Mouse (Mus musculus) left cerebral cortex, adult 6 months (tissue): ENCODE measurements around the gene Tex26. TPM values are rescaled to one million over a fixed set of nuclear protein-coding genes. Genes with fewer than 3 reads are reported as not detected.

Source experiments
- long read RNA-seq, 2 experiments: library from polyadenylated mRNA; unstranded; transcript quantifications; one replicate each; pipeline ENCODE4 v2.0.0; 2019 to 2020
- polyA plus RNA-seq: library from polyadenylated mRNA; unstranded; fragments of <200 nt; fragmentation: Nextera tagmentation; gene quantifications from 2 replicates; pipeline ENCODE4 v1.2.3, GENCODE M21; 2021

Tex26 gene
- polyA plus RNA-seq: 0.16 TPM in 1 of 2 replicates, not detected in the other
- long read RNA-seq, experiment 1, partial matches to known transcripts: 0 of 1 reads
- long read RNA-seq, experiment 1, other reads (novel, unspliced or antisense): 1 of 1 reads
- long read RNA-seq, experiment 2: 0 reads

DNA sequence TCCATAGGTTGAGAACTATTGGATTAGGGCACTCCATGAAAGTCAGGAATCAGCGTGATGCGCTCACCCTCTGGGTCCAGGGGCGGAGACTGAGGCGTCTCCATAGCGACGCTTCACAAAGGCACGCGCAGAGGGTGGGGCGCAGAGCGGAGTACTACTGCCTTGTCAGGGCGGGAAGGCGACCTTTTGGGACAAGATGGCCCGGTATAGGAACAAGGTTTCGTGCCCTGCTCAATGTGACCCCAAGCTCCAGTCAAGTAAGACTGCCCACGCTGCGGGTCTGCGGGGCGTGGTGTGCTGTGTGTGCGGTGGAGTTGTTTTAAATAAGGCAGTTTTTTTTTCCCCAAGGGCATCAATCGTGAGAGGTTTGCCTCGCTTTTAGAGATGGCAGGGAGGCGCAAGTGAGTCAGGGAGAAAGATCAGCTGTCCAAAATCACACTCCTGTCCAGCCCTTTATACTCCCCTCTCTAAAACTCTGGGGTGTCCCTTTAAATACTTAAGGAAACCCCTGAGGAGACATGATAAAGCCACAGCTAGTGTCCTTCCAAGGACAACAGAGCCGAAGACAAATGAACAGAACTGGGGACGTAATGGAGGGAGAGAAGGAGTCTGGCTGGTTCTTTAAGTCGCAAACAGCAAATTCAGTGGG lies at the start of gene Tex26:
TSS of gene Tex26 (plus strand) at position 130 of the 649 bp plus-strand sequence.

DNA sequence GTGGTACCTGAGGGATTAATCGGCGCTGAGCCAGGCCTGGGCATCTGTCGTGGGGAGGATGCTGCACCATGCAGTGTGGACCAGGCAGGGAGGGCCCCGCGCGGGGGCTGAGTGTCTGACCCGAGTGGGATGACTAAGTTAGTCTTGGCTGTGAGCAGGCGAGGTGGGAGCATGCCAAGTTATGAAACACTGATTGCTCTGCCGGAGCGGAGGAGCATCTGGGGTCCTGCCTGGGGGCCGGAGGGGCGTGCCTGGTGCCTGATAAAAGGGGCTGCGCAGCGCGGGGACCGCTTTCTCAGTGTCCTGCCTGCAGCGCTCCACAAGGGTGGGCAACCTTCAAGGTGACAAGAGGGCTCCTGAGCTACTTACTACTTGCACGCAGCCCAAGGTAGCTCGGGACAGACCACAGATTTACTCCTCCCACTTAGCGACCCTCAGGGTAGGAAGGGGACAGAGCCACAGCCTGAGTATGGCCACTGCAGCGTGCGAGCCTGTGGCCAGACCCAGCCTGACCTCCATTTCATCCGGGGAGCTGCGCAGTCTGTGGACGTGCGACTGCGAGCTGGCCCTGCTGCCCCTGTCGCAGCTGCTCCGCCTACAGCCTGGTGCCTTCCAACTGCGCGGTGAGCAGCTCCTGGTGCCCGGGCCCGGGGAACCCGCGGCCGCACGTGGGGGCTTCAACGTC lies 27.8 kb upstream of the Tex26 start, which contains the start of gene Medag:
TSS of gene Medag (plus strand) at position 241 of the 685 bp plus-strand sequence.

Other genes starting within 250 kb of the Tex26 start
- gene Alox5ap, start 174.9 kb upstream of the Tex26 start, polyA plus RNA-seq: 25.1 and 26.6 TPM in 2 replicates
- gene Medag, start 27.9 kb upstream of the Tex26 start, polyA plus RNA-seq: 16.2 and 18.0 TPM in 2 replicates
- gene Wdr95, start 89.0 kb downstream of the Tex26 start, polyA plus RNA-seq: 0.44 and 0.50 TPM in 2 replicates
- gene Hsph1, start 196.7 kb downstream of the Tex26 start, polyA plus RNA-seq: 129 and 169 TPM in 2 replicates
- gene B3glct, start 238.6 kb downstream of the Tex26 start, polyA plus RNA-seq: 4.6 and 4.7 TPM in 2 replicates